Mouse (Mus musculus): ENCODE measurements at regions not wholly inside any gene's neighbourhood (a gene's known extent, or its start where the extent isn't known, plus 50 kb on each side); places are given as distances from the start of the nearest gene placed in this dataset.
"Not testable (repeated sequence)": the region's sequence is repeated elsewhere in the genome, so short reads cannot be mapped to it uniquely, and the experiment has no call there.

DNA sequence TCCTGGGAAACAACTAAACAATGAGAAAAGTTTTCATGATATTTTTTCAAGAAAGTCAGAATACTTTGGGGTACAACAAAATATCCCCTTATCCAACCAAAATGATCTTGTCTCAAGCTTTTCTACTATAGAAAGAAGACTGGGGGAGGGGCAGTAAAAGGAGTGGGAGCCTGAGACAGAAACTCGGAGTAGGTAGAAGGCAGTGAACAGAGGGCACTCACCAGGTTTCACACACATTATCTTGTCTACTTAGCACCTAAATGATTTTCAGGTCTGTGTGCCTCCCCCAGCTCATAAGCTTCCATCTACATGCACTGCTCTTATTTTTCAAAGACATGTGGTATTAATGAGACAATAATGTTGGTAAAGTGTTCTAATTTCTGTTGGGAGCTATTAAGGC is 1063.3 kb upstream of the 1700008P02Rik start:
- H3K4me3 ChIP-seq (replicated peaks in 1 of 3; ENCODE audit: low read depth in 2 of 3, low read length in 2 of 3, poor library complexity in 1 of 3), result no peak overlapping the region
- no peak for DNase-seq (ENCODE audit: extremely low read depth)
- H3K9me3 ChIP-seq (replicated peaks; ENCODE audit: low read length), result peaks cover 29% of the 10 kb centered on the region
- no peaks in the 10 kb centered on the region for H3K27me3 ChIP-seq (replicated peaks)
- TF ChIP-seq TCF12 (IDR thresholded peaks at IDR 0.05; ENCODE audit: low read depth, low read length) (no peak), RCOR1 (conservative IDR thresholded peaks at IDR 0.05; ENCODE audit: low read depth, low read length) (no peak), CHD2 (IDR thresholded peaks at IDR 0.05; ENCODE audit: low read length) (no peak), CTCF (conservative IDR thresholded peaks at IDR 0.05 in 1 of 2, IDR thresholded peaks at IDR 0.05 in 1 of 2; ENCODE audit: low read depth in 2 of 2, low read length in 2 of 2) (no peak), SMC3 (IDR thresholded peaks at IDR 0.05; ENCODE audit: low read depth, low read length) (no peak), MEF2A (IDR thresholded peaks at IDR 0.05; ENCODE audit: borderline replicate concordance, low read depth, low read length) (no peak), PAX5 (IDR thresholded peaks at IDR 0.05; ENCODE audit: low read length) (no peak), JUN (IDR thresholded peaks at IDR 0.05; ENCODE audit: insufficient read depth, low read depth, low read length) (no peak), MAFK (IDR thresholded peaks at IDR 0.05; ENCODE audit: insufficient replicate concordance, low read length) (no peak), CHD1 (IDR thresholded peaks at IDR 0.05; ENCODE audit: low read depth, low read length) (no peak), ZMIZ1 (IDR thresholded peaks at IDR 0.05; ENCODE audit: low read depth, low read length) (no peak), MXI1 (IDR thresholded peaks at IDR 0.05; ENCODE audit: low read depth, low read length) (no peak), ZKSCAN1 (IDR thresholded peaks at IDR 0.05; ENCODE audit: borderline replicate concordance, low read depth, low read length) (no peak), POLR2A (IDR thresholded peaks at IDR 0.05; ENCODE audit: low read depth, low read length) (no peak)
- no peak overlapping the region for H3K27ac ChIP-seq (ENCODE audit: insufficient read depth, low read depth)
- in situ Hi-C loops (cut with MboI; ENCODE audit: low pct_ligation_motif_present, low pct_unique_long_range_greater_than_20kb, low sequenced_read_pairs), result no loop called here
- no peak overlapping the region for H3K9ac ChIP-seq (ENCODE audit: insufficient read depth, low read depth)
- H3K36me3 ChIP-seq (replicated peaks in 1 of 2; ENCODE audit: control insufficient read depth in 1 of 2, insufficient read depth in 1 of 2, low read length in 1 of 2), result no peaks in the 10 kb centered on the region
- no peaks in the 10 kb centered on the region for H3K79me2 ChIP-seq (replicated peaks; ENCODE audit: control insufficient read depth, extremely low read depth, insufficient read depth, poor library complexity, severe bottlenecking)
- no peaks in the 10 kb centered on the region for H3K4me1 ChIP-seq (ENCODE audit: control insufficient read depth in 1 of 2, insufficient read depth in 2 of 2)
- dilution Hi-C loops (cut with MboI; ENCODE audit: extremely low pct_ligation_motif_present, extremely low pct_unique_long_range_greater_than_20kb, low sequenced_read_pairs), result no loop called here
- no peak overlapping the region for H3K4me2 ChIP-seq (ENCODE audit: insufficient read depth, low read depth, poor library complexity, severe bottlenecking)

DNA sequence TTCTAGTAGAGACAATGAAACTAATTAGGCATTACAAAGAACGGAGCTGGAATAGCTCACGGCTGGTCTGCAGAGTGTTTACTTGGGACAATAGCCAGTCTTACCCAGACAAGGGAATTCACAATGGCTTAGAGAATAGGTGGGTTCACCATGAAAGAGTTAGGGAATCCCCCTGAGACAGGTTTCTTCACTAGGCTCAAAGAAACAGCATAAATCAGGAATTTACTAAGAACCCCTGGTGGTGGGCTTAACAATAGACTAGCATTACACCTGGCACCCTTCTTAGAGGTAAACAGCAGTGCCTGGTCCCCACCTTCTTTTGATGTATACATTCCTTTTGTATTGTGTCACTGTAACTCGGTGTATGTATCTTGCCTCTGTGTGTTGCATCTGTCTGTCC is 1062.6 kb upstream of the 1700008P02Rik start:
- H3K4me3 ChIP-seq (replicated peaks in 1 of 3; ENCODE audit: low read depth in 2 of 3, low read length in 2 of 3, poor library complexity in 1 of 3); H3K9ac ChIP-seq (ENCODE audit: insufficient read depth, low read depth); H3K27me3 ChIP-seq (replicated peaks); H3K36me3 ChIP-seq (replicated peaks in 1 of 2; ENCODE audit: control insufficient read depth in 1 of 2, insufficient read depth in 1 of 2, low read length in 1 of 2); H3K27ac ChIP-seq (ENCODE audit: insufficient read depth, low read depth); H3K4me2 ChIP-seq (ENCODE audit: insufficient read depth, low read depth, poor library complexity, severe bottlenecking); dilution Hi-C loops (cut with MboI; ENCODE audit: extremely low pct_ligation_motif_present, extremely low pct_unique_long_range_greater_than_20kb, low sequenced_read_pairs); in situ Hi-C loops (cut with MboI; ENCODE audit: low pct_ligation_motif_present, low pct_unique_long_range_greater_than_20kb, low sequenced_read_pairs); DNase-seq (ENCODE audit: extremely low read depth); H3K79me2 ChIP-seq (replicated peaks; ENCODE audit: control insufficient read depth, extremely low read depth, insufficient read depth, poor library complexity, severe bottlenecking); H3K4me1 ChIP-seq (ENCODE audit: control insufficient read depth in 1 of 2, insufficient read depth in 2 of 2): not testable (repeated sequence)
- H3K9me3 ChIP-seq (replicated peaks; ENCODE audit: low read length), result peaks cover 29% of the 10 kb centered on the region

GRCm38 (mm10) chr3:7682311-7682710 is 1062.1 kb upstream of the 1700008P02Rik start:
- no peaks in the 10 kb centered on the region for H3K36me3 ChIP-seq (replicated peaks in 1 of 2; ENCODE audit: control insufficient read depth in 1 of 2, insufficient read depth in 1 of 2, low read length in 1 of 2)
- dilution Hi-C loops (cut with MboI; ENCODE audit: extremely low pct_ligation_motif_present, extremely low pct_unique_long_range_greater_than_20kb, low sequenced_read_pairs) (no loop called here), in situ Hi-C loops (cut with MboI; ENCODE audit: low pct_ligation_motif_present, low pct_unique_long_range_greater_than_20kb, low sequenced_read_pairs) (no loop called here)
- peaks cover 29% of the 10 kb centered on the region for H3K9me3 ChIP-seq (replicated peaks; ENCODE audit: low read length)
- no peaks in the 10 kb centered on the region for H3K79me2 ChIP-seq (replicated peaks; ENCODE audit: control insufficient read depth, extremely low read depth, insufficient read depth, poor library complexity, severe bottlenecking)
- no peak overlapping the region for H3K9ac ChIP-seq (ENCODE audit: insufficient read depth, low read depth)
- H3K27ac ChIP-seq (ENCODE audit: insufficient read depth, low read depth), result no peak overlapping the region
- H3K4me1 ChIP-seq (ENCODE audit: control insufficient read depth in 1 of 2, insufficient read depth in 2 of 2), result no peaks in the 10 kb centered on the region
- DNase-seq (ENCODE audit: extremely low read depth), result no peak
- H3K4me2 ChIP-seq (ENCODE audit: insufficient read depth, low read depth, poor library complexity, severe bottlenecking), result no peak overlapping the region
- TF ChIP-seq MYC (IDR thresholded peaks at IDR 0.05; ENCODE audit: low read depth, low read length), result no peak
- TF ChIP-seq UBTF (IDR thresholded peaks at IDR 0.05; ENCODE audit: low read depth, low read length), result no peak
- TF ChIP-seq PAX5 (IDR thresholded peaks at IDR 0.05; ENCODE audit: low read length), result no peak
- no peak for TF ChIP-seq POLR2AphosphoS2 (IDR thresholded peaks at IDR 0.05; ENCODE audit: low read depth, low read length)
- no peak for TF ChIP-seq ELF1 (IDR thresholded peaks at IDR 0.05; ENCODE audit: low read depth, low read length)
- no peak for TF ChIP-seq HCFC1 (IDR thresholded peaks at IDR 0.05; ENCODE audit: low read depth, low read length)
- TF ChIP-seq MAFK (IDR thresholded peaks at IDR 0.05; ENCODE audit: insufficient replicate concordance, low read length), result no peak
- no peak overlapping the region for H3K4me3 ChIP-seq (replicated peaks in 1 of 3; ENCODE audit: low read depth in 2 of 3, low read length in 2 of 3, poor library complexity in 1 of 3)
- H3K27me3 ChIP-seq (replicated peaks), result no peaks in the 10 kb centered on the region

Data from CH12.LX (cell line).